Mouse (Mus musculus): ENCODE measurements around the gene Tex52. TPM values are rescaled to one million over a fixed set of nuclear protein-coding genes. Genes with fewer than 3 reads are reported as not detected.

Tex52 gene
- polyA plus RNA-seq, 1 experiment from 2014 or later, result not detected

DNA sequence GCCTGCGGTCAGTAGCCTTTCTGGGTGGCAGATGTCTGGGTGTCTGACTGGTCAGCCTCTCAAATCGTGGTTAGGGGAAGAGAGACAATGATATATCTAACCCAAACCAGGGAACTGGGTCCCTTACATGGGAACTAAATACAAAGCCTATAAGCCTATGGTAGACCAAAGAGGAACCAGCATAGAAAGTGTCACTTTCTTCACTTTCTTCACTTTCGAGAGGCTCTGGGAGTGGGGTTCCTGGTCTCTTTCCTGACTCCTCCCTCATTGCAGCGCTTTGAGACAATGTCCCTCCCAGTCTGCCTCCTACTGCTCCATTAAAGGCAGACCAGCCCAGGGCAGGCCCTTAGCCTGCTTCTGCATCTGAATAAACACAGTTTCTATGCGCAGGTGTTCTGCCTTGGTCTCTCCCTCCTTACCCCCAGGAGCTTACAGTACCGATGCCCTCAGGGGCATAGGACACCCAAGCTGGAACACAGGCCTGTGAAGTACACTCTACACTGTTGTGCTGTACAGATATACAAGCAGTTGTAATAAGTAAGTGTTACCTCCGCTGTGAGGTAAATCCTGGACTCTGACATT lies 33.4 kb downstream of the Tex52 start:
- no peak for ATAC-seq

GRCm38 (mm10) chr6:128410305-128410704 lies 35.0 kb downstream of the Tex52 start:
- Histone ChIP-seq H3K4me2 (replicated peaks; ENCODE audit: low read depth) (no peak overlapping the region), H3K9ac (ENCODE audit: low read depth, low read length) (no peak overlapping the region), H3K27ac (ENCODE audit: low read depth, low read length) (no peak overlapping the region), H3K27me3 (replicated peaks; ENCODE audit: control insufficient read depth, insufficient read depth, low read length) (no peaks in the 10 kb centered on the region), H3K4me1 (replicated peaks; ENCODE audit: control insufficient read depth, insufficient read depth, low read length) (no peaks in the 10 kb centered on the region), H3K9me3 (ENCODE audit: control insufficient read depth) (no peaks in the 10 kb centered on the region), H3K36me3 (ENCODE audit: control insufficient read depth, insufficient read depth) (peaks cover 49% of the 10 kb centered on the region), H3K4me3 (ENCODE audit: low read depth, low read length) (no peak overlapping the region)
- WGBS, result 95% methylated on average over 13 of the region's 13 CpGs
- no peak for TF ChIP-seq CTCF (IDR thresholded peaks at IDR 0.05; ENCODE audit: low read depth)
- no peak for ATAC-seq

More for the DNA sequence above, 33.4 kb downstream of the Tex52 start:
- Histone ChIP-seq H3K4me2 (replicated peaks; ENCODE audit: low read depth) (no peak overlapping the region), H3K4me1 (replicated peaks; ENCODE audit: control insufficient read depth, insufficient read depth, low read length) (no peaks in the 10 kb centered on the region), H3K9ac (ENCODE audit: low read depth, low read length) (no peak overlapping the region), H3K27ac (ENCODE audit: low read depth, low read length) (no peak overlapping the region), H3K9me3 (ENCODE audit: control insufficient read depth) (no peaks in the 10 kb centered on the region), H3K36me3 (ENCODE audit: control insufficient read depth, insufficient read depth) (peaks cover 49% of the 10 kb centered on the region), H3K27me3 (replicated peaks; ENCODE audit: control insufficient read depth, insufficient read depth, low read length) (no peaks in the 10 kb centered on the region), H3K4me3 (ENCODE audit: low read depth, low read length) (no peak overlapping the region)
- 91% methylated on average over 7 of the region's 7 CpGs for WGBS
- no peak for TF ChIP-seq CTCF (IDR thresholded peaks at IDR 0.05; ENCODE audit: low read depth)

- ATAC-seq, result 0 out of 2 replicates have a peak, but pooled peaks have one; percentile 32
- H3K27ac ChIP-seq (ENCODE audit: low read depth, low read length), result no peak overlapping the region
- 18% methylated on average over 3 of the region's 3 CpGs for WGBS
- H3K4me3 ChIP-seq (ENCODE audit: low read depth, low read length), result no peak overlapping the region
- H3K9me3 ChIP-seq (ENCODE audit: control insufficient read depth), result no peaks in the 10 kb centered on the region
- H3K27me3 ChIP-seq (replicated peaks; ENCODE audit: control insufficient read depth, insufficient read depth, low read length), result no peaks in the 10 kb centered on the region
- peaks cover 49% of the 10 kb centered on the region for H3K36me3 ChIP-seq (ENCODE audit: control insufficient read depth, insufficient read depth)
- no peaks in the 10 kb centered on the region for H3K4me1 ChIP-seq (replicated peaks; ENCODE audit: control insufficient read depth, insufficient read depth, low read length)
- no peak overlapping the region for H3K9ac ChIP-seq (ENCODE audit: low read depth, low read length)
- TF ChIP-seq CTCF (IDR thresholded peaks at IDR 0.05; ENCODE audit: low read depth), result peak; percentile 93
- no peak overlapping the region for H3K4me2 ChIP-seq (replicated peaks; ENCODE audit: low read depth)
These were observed 35.9 kb downstream of the Tex52 start for GRCm38 (mm10) chr6:128411115-128411514.

DNA sequence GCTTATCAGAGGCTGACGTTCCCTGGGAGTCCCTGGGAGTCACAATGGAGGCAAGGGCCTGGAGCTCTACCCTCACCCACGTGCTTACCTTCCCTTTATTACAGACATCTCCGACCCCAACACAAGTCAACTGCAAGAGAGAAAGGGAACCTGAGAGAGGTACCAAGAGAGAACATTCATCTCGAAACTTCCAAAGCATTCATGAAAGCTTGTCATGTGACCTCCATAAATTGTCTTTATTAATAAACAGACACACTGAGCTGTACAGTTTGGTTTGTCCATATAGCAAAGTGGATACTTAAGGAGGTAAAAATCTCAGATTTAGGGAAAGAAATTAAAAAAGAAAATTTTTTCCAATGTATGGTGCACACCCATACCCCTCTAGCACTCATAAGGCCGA lies 40.9 kb downstream of the Tex52 start:
- no peak overlapping the region for H3K9ac ChIP-seq (ENCODE audit: low read depth, low read length)
- 81% methylated on average over 5 of the region's 5 CpGs for WGBS
- H3K4me1 ChIP-seq (replicated peaks; ENCODE audit: control insufficient read depth, insufficient read depth, low read length), result no peaks in the 10 kb centered on the region
- no peak overlapping the region for H3K27ac ChIP-seq (ENCODE audit: low read depth, low read length)
- TF ChIP-seq CTCF (IDR thresholded peaks at IDR 0.05; ENCODE audit: low read depth), result no peak
- H3K4me2 ChIP-seq (replicated peaks; ENCODE audit: low read depth), result no peak overlapping the region
- no peaks in the 10 kb centered on the region for H3K9me3 ChIP-seq (ENCODE audit: control insufficient read depth)
- no peaks in the 10 kb centered on the region for H3K27me3 ChIP-seq (replicated peaks; ENCODE audit: control insufficient read depth, insufficient read depth, low read length)
- no peak overlapping the region for H3K4me3 ChIP-seq (ENCODE audit: low read depth, low read length)
- H3K36me3 ChIP-seq (ENCODE audit: control insufficient read depth, insufficient read depth), result peaks cover 14% of the 10 kb centered on the region
- ATAC-seq, result no peak

DNA sequence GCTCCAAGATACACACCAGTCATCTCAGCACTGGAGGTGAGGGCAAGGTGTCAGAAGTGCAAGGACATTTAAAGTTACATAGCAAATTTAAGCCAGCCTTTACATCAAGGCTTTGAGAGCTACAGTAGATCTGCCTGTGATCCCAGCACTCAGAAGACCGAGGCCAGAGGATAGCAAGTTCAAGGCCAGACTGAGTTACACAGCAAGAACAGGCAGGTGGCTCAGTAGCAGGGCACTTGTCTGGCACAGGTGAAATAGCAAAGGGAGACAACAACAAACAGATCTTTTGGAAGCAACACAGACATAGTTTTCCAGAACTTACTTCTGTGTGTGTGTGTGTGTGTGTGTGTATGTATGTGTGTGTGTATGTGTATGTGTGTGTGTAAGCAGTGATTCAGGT lies 42.8 kb downstream of the Tex52 start:
- no peak overlapping the region for H3K4me2 ChIP-seq (replicated peaks; ENCODE audit: low read depth)
- H3K27ac ChIP-seq (ENCODE audit: low read depth, low read length), result no peak overlapping the region
- no peak for TF ChIP-seq CTCF (IDR thresholded peaks at IDR 0.05; ENCODE audit: low read depth)
- no peak overlapping the region for H3K4me3 ChIP-seq (ENCODE audit: low read depth, low read length)
- peaks cover 4% of the 10 kb centered on the region for H3K36me3 ChIP-seq (ENCODE audit: control insufficient read depth, insufficient read depth)
- ATAC-seq, result no peak
- H3K4me1 ChIP-seq (replicated peaks; ENCODE audit: control insufficient read depth, insufficient read depth, low read length), result no peaks in the 10 kb centered on the region
- no peaks in the 10 kb centered on the region for H3K27me3 ChIP-seq (replicated peaks; ENCODE audit: control insufficient read depth, insufficient read depth, low read length)
- H3K9ac ChIP-seq (ENCODE audit: low read depth, low read length), result no peak overlapping the region
- 64% methylated on average over 1 of the region's 1 CpGs for WGBS
- H3K9me3 ChIP-seq (ENCODE audit: control insufficient read depth), result no peaks in the 10 kb centered on the region

- Histone ChIP-seq H3K4me1 (replicated peaks; ENCODE audit: control insufficient read depth, insufficient read depth, low read length) (peaks cover 5% of the 10 kb centered on the region), H3K27me3 (replicated peaks; ENCODE audit: control insufficient read depth, insufficient read depth, low read length) (no peaks in the 10 kb centered on the region), H3K9ac (ENCODE audit: low read depth, low read length) (no peak overlapping the region), H3K4me3 (ENCODE audit: low read depth, low read length) (no peak overlapping the region), H3K9me3 (ENCODE audit: control insufficient read depth) (no peaks in the 10 kb centered on the region), H3K27ac (ENCODE audit: low read depth, low read length) (peak overlapping the region; percentile 57), H3K36me3 (ENCODE audit: control insufficient read depth, insufficient read depth) (no peaks in the 10 kb centered on the region; the same call in 1 of the 2 replicates), H3K4me2 (replicated peaks; ENCODE audit: low read depth) (no peak overlapping the region)
- TF ChIP-seq CTCF (IDR thresholded peaks at IDR 0.05; ENCODE audit: low read depth), result no peak
- WGBS, result 67% methylated on average over 2 of the region's 2 CpGs
- ATAC-seq, result no peak
These were observed 45.8 kb downstream of the Tex52 start for GRCm38 (mm10) chr6:128421036-128421435.
